ENCODE assay signal across 25 mouse cellular contexts in genomic region chr16:31240569-31240968, GRCm38 (mm10).
"Had no signal": no experiment of that assay in that cellular context is flagged by ENCODE, and none has a peak within 500 bp of the region (broad histone marks: within the 10 kb centered on the region; RNA-seq: fewer than 3 reads in every experiment).

No protein-coding gene starts in this region.

- H3K4me2 ChIP-seq: heart, embryonic 12.5 days; hindbrain, embryonic 12.5 days; hindbrain, embryonic 14.5 days; kidney, embryonic 15.5 days; limb, embryonic 13.5 days; limb, embryonic 15.5 days; liver, embryonic 12.5 days had no signal

- H3K4me3 ChIP-seq: heart, adult 2 months; heart, embryonic 12.5 days; hindbrain, embryonic 10.5 days; hindbrain, embryonic 12.5 days; kidney, embryonic 15.5 days; limb, embryonic 13.5 days; limb, embryonic 15.5 days; liver, embryonic 12.5 days had no signal

- H3K36me3 ChIP-seq: heart, embryonic 12.5 days; hindbrain, embryonic 10.5 days; hindbrain, embryonic 12.5 days; kidney, embryonic 15.5 days; limb, embryonic 13.5 days; limb, embryonic 15.5 days; liver, embryonic 12.5 days had no signal

- DNase-seq: gastrocnemius, postnatal 14 days; gastrocnemius, postnatal 36 days; heart, adult 11 months; heart, adult 2 months; heart, postnatal 10 days; heart, postnatal 4 days; kidney, adult 11 months; kidney, adult 2 months; kidney, adult 9 months; kidney, postnatal 14 days; kidney, postnatal 36 days; layer of hippocampus, postnatal 36 days; left cerebral cortex, postnatal 4 days had no signal

- ATAC-seq: hindbrain, embryonic 16.5 days; intestine, embryonic 16.5 days; liver, embryonic 12.5 days had no signal

- H3K9me3 ChIP-seq: heart, embryonic 12.5 days; hindbrain, embryonic 10.5 days; hindbrain, embryonic 12.5 days; kidney, embryonic 15.5 days; limb, embryonic 13.5 days; limb, embryonic 15.5 days; liver, embryonic 12.5 days had no signal

- H3K27ac ChIP-seq: heart, adult 2 months; hindbrain, embryonic 10.5 days; hindbrain, embryonic 12.5 days; hindbrain, embryonic 14.5 days; kidney, embryonic 15.5 days; kidney, postnatal 0 days; limb, embryonic 13.5 days; limb, embryonic 15.5 days; liver, embryonic 12.5 days; liver, embryonic 14.5 days had no signal

- H3K9ac ChIP-seq: heart, embryonic 12.5 days; hindbrain, embryonic 12.5 days; hindbrain, embryonic 14.5 days; kidney, embryonic 15.5 days; limb, embryonic 13.5 days; limb, embryonic 15.5 days; liver, embryonic 12.5 days; liver, embryonic 14.5 days had no signal

- H3K27me3 ChIP-seq: heart, embryonic 12.5 days; hindbrain, embryonic 12.5 days; kidney, embryonic 15.5 days; limb, embryonic 13.5 days; limb, embryonic 15.5 days had no signal
